In the genomic region with DNA sequence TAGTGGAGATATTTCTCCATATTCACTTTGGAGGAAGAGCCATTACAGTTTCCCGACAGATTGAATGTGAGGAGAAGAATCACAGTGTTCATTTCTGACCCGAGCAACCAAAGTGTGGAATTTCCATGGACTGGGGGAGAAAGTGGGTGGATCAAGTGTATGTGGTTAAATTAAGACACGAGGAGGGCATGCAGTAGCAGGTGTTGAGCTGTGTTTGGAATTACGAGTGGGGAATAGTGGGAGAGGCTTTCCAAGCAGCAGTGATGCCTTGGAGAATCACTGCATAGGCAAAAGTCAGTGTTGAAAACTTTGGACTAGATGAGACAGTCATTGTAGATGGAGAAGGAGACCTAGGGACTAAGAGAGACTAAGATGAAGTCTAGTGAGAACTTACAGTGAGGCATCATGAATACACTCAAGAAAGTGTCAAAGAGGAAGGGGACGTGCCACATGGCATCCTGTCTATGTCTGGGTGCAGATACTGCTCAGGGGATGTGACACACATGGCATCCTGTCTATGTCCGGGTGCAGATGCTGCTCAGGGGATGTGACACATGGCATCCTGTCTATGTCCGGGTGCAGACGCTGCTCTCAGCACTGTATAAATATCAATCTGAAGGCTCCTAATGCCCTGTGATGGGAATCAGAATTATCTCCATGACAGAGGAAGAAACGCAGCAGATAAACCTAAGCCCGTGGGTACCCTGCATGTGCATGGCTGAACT, we compare ENCODE assay signal across 14 mouse cellular contexts.
"Had no signal": no experiment of that assay in that cellular context is flagged by ENCODE, and none has a peak within 500 bp of the region (broad histone marks: within the 10 kb centered on the region; RNA-seq: fewer than 3 reads in every experiment).

No protein-coding gene starts in this region.

- H3K9me3 ChIP-seq: limb, embryonic 15.5 days; liver, embryonic 15.5 days; midbrain, embryonic 10.5 days; midbrain, embryonic 15.5 days had no signal

- DNase-seq: kidney, adult 11 months; kidney, postnatal 25 days; layer of hippocampus, adult 9-11 months; layer of hippocampus, postnatal 36 days; lung, embryonic 14.5 days; lung, postnatal 14 days; right cerebral cortex, adult 18-20 months; right cerebral cortex, postnatal 25 days; thymus, adult 18-20 months; thymus, postnatal 14 days had no signal

- H3K4me1 ChIP-seq: limb, embryonic 15.5 days; liver, embryonic 15.5 days; midbrain, embryonic 10.5 days; midbrain, embryonic 15.5 days had no signal

- H3K27me3 ChIP-seq: limb, embryonic 15.5 days; liver, embryonic 15.5 days; midbrain, embryonic 15.5 days had no signal

- H3K27ac ChIP-seq: limb, embryonic 15.5 days; liver, embryonic 15.5 days; midbrain, embryonic 10.5 days; midbrain, embryonic 15.5 days had no signal

- H3K36me3 ChIP-seq: limb, embryonic 15.5 days; liver, embryonic 15.5 days; midbrain, embryonic 10.5 days; midbrain, embryonic 15.5 days had no signal

- H3K4me3 ChIP-seq: limb, embryonic 15.5 days; liver, embryonic 15.5 days; midbrain, embryonic 10.5 days; midbrain, embryonic 15.5 days had no signal

- ATAC-seq: midbrain, embryonic 15.5 days had no signal
